Mouse (Mus musculus): ENCODE data around the gene En1. TPM values are rescaled to one million over a fixed set of nuclear protein-coding genes. Genes with fewer than 3 reads are reported as not detected.

En1 gene
- total and polyA plus RNA-seq, 3 experiments = not detected

DNA sequence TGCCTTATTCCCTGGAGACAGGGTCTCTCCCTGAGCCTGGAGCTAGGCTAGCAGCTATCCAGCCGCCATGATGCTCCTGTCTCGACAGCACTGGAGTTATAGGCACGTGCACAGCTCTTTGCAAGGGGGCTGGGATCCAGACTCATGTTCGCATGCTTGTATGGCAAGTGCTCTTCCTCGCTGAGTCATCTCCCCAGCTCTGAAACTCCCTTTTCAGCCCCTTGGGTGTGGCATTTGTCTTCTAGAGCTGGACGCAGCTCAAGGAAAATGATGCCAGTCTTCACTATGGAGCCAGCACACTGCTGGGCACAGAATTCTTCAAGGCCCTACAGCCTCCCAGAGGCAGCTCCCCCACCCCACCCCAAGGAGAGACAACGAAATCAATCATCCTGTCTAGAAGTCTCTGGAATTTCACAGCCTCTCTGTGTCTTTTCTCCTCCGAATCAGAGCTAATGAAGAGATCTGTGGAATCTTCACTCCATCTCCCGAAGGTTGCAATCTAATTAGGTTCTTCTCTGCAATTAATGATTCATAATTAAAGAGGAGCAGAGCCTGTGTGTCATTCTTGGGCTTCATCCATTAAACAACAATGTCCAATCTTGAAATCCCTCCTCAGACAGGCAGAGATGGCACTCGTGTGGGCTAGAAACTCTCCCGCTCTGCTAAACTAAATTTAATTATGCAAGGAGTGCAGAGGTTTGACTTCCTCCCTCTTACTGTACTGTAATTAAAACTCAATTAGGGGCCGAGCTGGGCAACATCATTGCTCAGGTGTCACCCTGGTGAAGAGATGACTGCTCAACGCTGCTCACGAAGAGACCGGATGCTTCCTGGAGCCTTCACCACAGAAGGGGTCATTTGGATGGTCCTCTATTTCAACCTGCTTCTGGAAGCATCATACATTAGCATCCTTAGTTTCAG lies 45.0 kb upstream of the En1 start:
- Histone ChIP-seq H3K27me3 (ENCODE audit: control insufficient read depth in 1 of 2, insufficient read depth in 2 of 2, low read length in 2 of 2) (no peaks in the 10 kb centered on the region), H3K36me3 (ENCODE audit: control insufficient read depth in 1 of 2, insufficient read depth in 2 of 2, low read length in 2 of 2) (no peaks in the 10 kb centered on the region), H3K27ac (ENCODE audit: control insufficient read depth, low read depth, low read length) (no peak overlapping the region), H3K4me3 (ENCODE audit: control insufficient read depth in 1 of 2, insufficient read depth in 1 of 2, low read depth in 2 of 2, low read length in 2 of 2) (no peak overlapping the region), H3K4me1 (ENCODE audit: control insufficient read depth in 1 of 2, insufficient read depth in 2 of 2, low read length in 2 of 2) (no peaks in the 10 kb centered on the region), H3K79me2 (ENCODE audit: control insufficient read depth, insufficient read depth, low read length, poor library complexity) (no peaks in the 10 kb centered on the region), H3K9ac (ENCODE audit: control insufficient read depth, low read depth, low read length, poor library complexity, severe bottlenecking) (no peak overlapping the region), H3K9me3 (replicated peaks; ENCODE audit: insufficient read depth, low read length) (no peaks in the 10 kb centered on the region)
- no peak for DNase-seq (ENCODE audit: low read depth, low spot score)
- TF ChIP-seq CHD1 (IDR thresholded peaks at IDR 0.05; ENCODE audit: low read depth, low read length) (no peak), MEF2A (IDR thresholded peaks at IDR 0.05; ENCODE audit: extremely low read depth, insufficient replicate concordance, low read depth, low read length, poor library complexity, severe bottlenecking) (no peak), ZC3H11A (IDR thresholded peaks at IDR 0.05; ENCODE audit: low read depth, low read length) (no peak), ZKSCAN1 (IDR thresholded peaks at IDR 0.05; ENCODE audit: low read depth, low read length) (no peak), EP300 (IDR thresholded peaks at IDR 0.05; ENCODE audit: low read depth in 1 of 2, low read length in 2 of 2) (no peak), ZMIZ1 (IDR thresholded peaks at IDR 0.05; ENCODE audit: low read depth, low read length) (no peak), TBP (IDR thresholded peaks at IDR 0.05; ENCODE audit: low read depth, low read length) (no peak), CHD2 (IDR thresholded peaks at IDR 0.05; ENCODE audit: low read length) (no peak), ZNF384 (IDR thresholded peaks at IDR 0.05; ENCODE audit: low read depth, low read length) (no peak), NRF1 (IDR thresholded peaks at IDR 0.05; ENCODE audit: insufficient read depth, low read depth, low read length, poor library complexity, severe bottlenecking) (no peak), MXI1 (IDR thresholded peaks at IDR 0.05; ENCODE audit: low read depth, low read length) (no peak), POLR2A (IDR thresholded peaks at IDR 0.05; ENCODE audit: control insufficient read depth in 1 of 2, insufficient read depth in 1 of 2, low read depth in 1 of 2, low read length in 2 of 2, poor library complexity in 1 of 2) (no peak), E2F4 (IDR thresholded peaks at IDR 0.05; ENCODE audit: borderline replicate concordance, low read depth, low read length) (no peak), MAFK (IDR thresholded peaks at IDR 0.05; ENCODE audit: borderline replicate concordance, low read depth, low read length) (no peak)

DNA sequence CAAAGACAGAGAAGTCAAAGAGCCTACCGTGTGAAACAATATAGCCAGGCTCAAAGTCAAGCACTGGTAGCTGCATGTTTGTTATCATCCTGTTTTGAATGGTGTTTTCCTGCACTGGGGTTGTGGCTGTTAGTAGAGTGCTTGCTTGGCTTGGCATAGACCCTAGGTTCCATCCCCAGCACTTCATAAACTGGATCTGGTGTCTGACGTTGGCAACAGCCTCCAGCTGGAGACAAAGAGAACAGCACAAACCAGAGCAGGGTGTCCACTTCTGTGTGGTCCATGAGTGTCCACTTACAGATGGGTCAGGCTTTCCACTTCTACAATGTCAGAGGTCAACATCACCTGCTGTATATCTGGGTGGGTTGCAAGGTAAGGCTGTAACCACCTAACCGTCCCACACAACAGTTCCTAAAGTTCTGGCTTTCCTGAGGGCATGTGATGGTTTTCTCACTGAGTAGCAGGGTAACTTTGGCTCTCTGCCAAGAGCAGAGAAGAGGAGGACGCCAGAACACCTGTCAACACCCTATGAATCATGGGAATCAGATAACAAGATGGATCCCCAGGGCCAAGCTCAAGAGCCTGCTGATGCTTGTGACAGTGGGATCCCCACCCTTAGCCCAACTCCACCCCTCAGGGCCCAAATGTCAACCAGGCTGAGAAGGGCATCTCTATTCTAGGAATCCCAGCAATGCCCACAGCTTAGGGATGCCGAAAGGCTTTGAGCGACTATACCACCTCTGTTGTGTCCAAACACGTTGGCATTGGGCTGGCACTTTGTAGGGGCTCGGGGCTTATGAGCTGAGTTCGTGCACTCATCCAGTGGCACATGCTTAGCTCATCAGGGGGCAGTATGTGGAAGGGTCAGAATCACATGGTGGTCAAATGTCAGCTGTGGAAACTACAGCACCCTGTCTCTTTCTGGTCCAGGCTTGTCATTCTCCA lies 43.6 kb upstream of the En1 start:
- H3K4me3 ChIP-seq (ENCODE audit: control insufficient read depth in 1 of 2, insufficient read depth in 1 of 2, low read depth in 2 of 2, low read length in 2 of 2) = no peak overlapping the region
- TF ChIP-seq EP300 (IDR thresholded peaks at IDR 0.05; ENCODE audit: low read depth in 1 of 2, low read length in 2 of 2) (no peak), GABPA (IDR thresholded peaks at IDR 0.05; ENCODE audit: low read depth, low read length) (no peak), BHLHE40 (IDR thresholded peaks at IDR 0.05; ENCODE audit: borderline replicate concordance, low read depth, low read length) (no peak), CHD2 (IDR thresholded peaks at IDR 0.05; ENCODE audit: low read length) (no peak), E2F4 (IDR thresholded peaks at IDR 0.05; ENCODE audit: borderline replicate concordance, low read depth, low read length) (no peak), MAZ (IDR thresholded peaks at IDR 0.05; ENCODE audit: low read depth, low read length) (no peak), KAT2A (conservative IDR thresholded peaks at IDR 0.05; ENCODE audit: low read depth, low read length) (no peak), NELFE (IDR thresholded peaks at IDR 0.05; ENCODE audit: low read depth, low read length) (no peak), RAD21 (IDR thresholded peaks at IDR 0.05; ENCODE audit: low read depth, low read length) (no peak), USF2 (IDR thresholded peaks at IDR 0.05; ENCODE audit: borderline replicate concordance in 1 of 2, insufficient read depth in 1 of 2, low read depth in 1 of 2, low read length in 2 of 2) (no peak), ZKSCAN1 (IDR thresholded peaks at IDR 0.05; ENCODE audit: low read depth, low read length) (no peak), CTCF (IDR thresholded peaks at IDR 0.05 in 2 of 3, conservative IDR thresholded peaks at IDR 0.05 in 1 of 3; ENCODE audit: control insufficient read depth in 1 of 3, insufficient read depth in 1 of 3, low read depth in 2 of 3, low read length in 3 of 3, poor library complexity in 1 of 3, severe bottlenecking in 1 of 3) (no peak), POLR2AphosphoS2 (IDR thresholded peaks at IDR 0.05; ENCODE audit: low read length) (no peak), MAFK (IDR thresholded peaks at IDR 0.05; ENCODE audit: borderline replicate concordance, low read depth, low read length) (no peak), MEF2A (IDR thresholded peaks at IDR 0.05; ENCODE audit: extremely low read depth, insufficient replicate concordance, low read depth, low read length, poor library complexity, severe bottlenecking) (no peak), POLR2A (IDR thresholded peaks at IDR 0.05; ENCODE audit: control insufficient read depth in 1 of 2, insufficient read depth in 1 of 2, low read depth in 1 of 2, low read length in 2 of 2, poor library complexity in 1 of 2) (no peak), UBTF (IDR thresholded peaks at IDR 0.05; ENCODE audit: borderline replicate concordance, insufficient read depth, low read depth, low read length) (no peak)
- no peak overlapping the region for H3K27ac ChIP-seq (ENCODE audit: control insufficient read depth, low read depth, low read length)
- DNase-seq (ENCODE audit: low read depth, low spot score) = no peak
- H3K9me3 ChIP-seq (replicated peaks; ENCODE audit: insufficient read depth, low read length) = no peaks in the 10 kb centered on the region
- H3K36me3 ChIP-seq (ENCODE audit: control insufficient read depth in 1 of 2, insufficient read depth in 2 of 2, low read length in 2 of 2) = no peaks in the 10 kb centered on the region
- H3K4me1 ChIP-seq (ENCODE audit: control insufficient read depth in 1 of 2, insufficient read depth in 2 of 2, low read length in 2 of 2) = no peaks in the 10 kb centered on the region
- H3K9ac ChIP-seq (ENCODE audit: control insufficient read depth, low read depth, low read length, poor library complexity, severe bottlenecking) = no peak overlapping the region
- no peaks in the 10 kb centered on the region for H3K79me2 ChIP-seq (ENCODE audit: control insufficient read depth, insufficient read depth, low read length, poor library complexity)
- H3K27me3 ChIP-seq (ENCODE audit: control insufficient read depth in 1 of 2, insufficient read depth in 2 of 2, low read length in 2 of 2) = no peaks in the 10 kb centered on the region
